Mouse (Mus musculus) liver, embryonic 16.5 days (tissue): ENCODE results near the gene Fuz. TPM values are rescaled to one million over a fixed set of nuclear protein-coding genes. Genes with fewer than 3 reads are reported as not detected.

Experiments
- ATAC-seq: fragments of 200-750 bp; cut with Nextera tagmentation; 2 replicates; pipeline ENCODE4 v1.8.0; 2017; ENCODE audit warnings: low read depth, mild to moderate bottlenecking, moderate number of reproducible peaks, moderate library complexity
- H3K27ac ChIP-seq: fragments of 300-500 bp; sonication (generic); 2 replicates; pipeline ENCODE4 v1.5.1; 2014; ENCODE audit warnings: mild to moderate bottlenecking, low read length
- H3K27me3 ChIP-seq: fragments of 300-500 bp; sonication (generic); 2 replicates; pipeline ENCODE4 v1.6.1; 2014; ENCODE audit warnings: low read depth, low read length, mixed read lengths; ENCODE audit not compliant: control insufficient read depth, insufficient read depth
- H3K36me3 ChIP-seq: fragments of 300-500 bp; sonication (generic); 2 replicates; pipeline ENCODE4 v1.6.1; 2014; ENCODE audit warnings: mild to moderate bottlenecking; ENCODE audit not compliant: control insufficient read depth, insufficient read depth
- H3K4me1 ChIP-seq: fragments of 300-500 bp; sonication (generic); 2 replicates; pipeline ENCODE4 v1.6.1; 2014; ENCODE audit warnings: low read depth, low read length, mixed read lengths; ENCODE audit not compliant: control insufficient read depth
- H3K4me2 ChIP-seq: fragments of 300-500 bp; sonication (generic); 2 replicates; pipeline ENCODE4 v1.6.1; 2014; ENCODE audit warnings: low read depth, low read length, mixed read lengths
- H3K4me3 ChIP-seq: fragments of 300-500 bp; sonication (generic); 2 replicates; pipeline ENCODE4 v1.5.1; 2014; ENCODE audit warnings: low read depth, mild to moderate bottlenecking, low read length
- H3K9ac ChIP-seq: fragments of 300-500 bp; sonication (generic); 2 replicates; pipeline ENCODE4 v1.6.1; 2014; ENCODE audit warnings: low read depth, low read length
- H3K9me3 ChIP-seq: fragments of 300-500 bp; sonication (generic); replicated peaks from 2 replicates; pipeline ENCODE4 v1.6.1; 2016; ENCODE audit warnings: low read length; ENCODE audit not compliant: control insufficient read depth
- WGBS: fragments of 180-500 bp; shearing (Covaris S2); extraction: QIAGEN DNeasy Blood & Tissue Kit; methylation state at CpG from one replicate; pipeline ENCODE4 v1.1.7; 2014; ENCODE audit not compliant: insufficient replicate concordance; 5-methylcytosine and 5-hydroxymethylcytosine counted together
- polyA plus RNA-seq: library from polyadenylated mRNA; unstranded; fragments of >200 nt; fragmentation: Nextera tagmentation; extraction: Ambion mirVana; gene quantifications from 2 replicates; pipeline ENCODE4 v1.2.1, GENCODE M21; 2015

The Fuz gene
- polyA plus RNA-seq, 1 experiment from 2014 or later: 5.9 TPM

GRCm38 (mm10) chr7:44857905-44858304, 38.0 kb upstream of the Fuz start:
- peaks cover 50% of the 10 kb centered on the region for H3K4me1 ChIP-seq
- H3K4me3 ChIP-seq: peak overlapping the region; percentile 97
- H3K36me3 ChIP-seq: peaks cover 4% of the 10 kb centered on the region
- H3K27me3 ChIP-seq: no peaks in the 10 kb centered on the region
- H3K4me2 ChIP-seq: peak overlapping the region; percentile 98
- H3K9me3 ChIP-seq: no peaks in the 10 kb centered on the region
- 22% methylated on average over 8 of the region's 8 CpGs for WGBS
- peak overlapping the region; percentile 99 for H3K27ac ChIP-seq
- no peak for ATAC-seq
- H3K9ac ChIP-seq: peak overlapping the region; percentile 95

- WGBS: 81% methylated on average over 11 of the region's 11 CpGs
- no peak overlapping the region for H3K9ac ChIP-seq
- H3K27me3 ChIP-seq: no peaks in the 10 kb centered on the region
- H3K9me3 ChIP-seq: no peaks in the 10 kb centered on the region
- ATAC-seq: no peak
- H3K4me2 ChIP-seq: no peak overlapping the region
- H3K4me1 ChIP-seq: peaks cover 38% of the 10 kb centered on the region
- no peak overlapping the region for H3K27ac ChIP-seq
- H3K4me3 ChIP-seq: no peak overlapping the region
- H3K36me3 ChIP-seq: peaks cover 21% of the 10 kb centered on the region
Observed at GRCm38 (mm10) chr7:44859896-44860295, 36.0 kb upstream of the Fuz start.

- Histone ChIP-seq H3K27me3 (no peaks in the 10 kb centered on the region), H3K9ac (no peak overlapping the region), H3K4me2 (no peak overlapping the region), H3K36me3 (peaks cover 21% of the 10 kb centered on the region), H3K4me1 (peaks cover 38% of the 10 kb centered on the region), H3K27ac (no peak overlapping the region), H3K4me3 (no peak overlapping the region), H3K9me3 (no peaks in the 10 kb centered on the region)
- ATAC-seq: 0 out of 2 replicates have a peak, but pooled peaks have one; percentile 6
- 59% methylated on average over 22 of the region's 22 CpGs for WGBS
Observed at GRCm38 (mm10) chr7:44860576-44861428, 35.1 kb upstream of the Fuz start.

GRCm38 (mm10) chr7:44861429-44861816, 34.5 kb upstream of the Fuz start:
- no peaks in the 10 kb centered on the region for H3K9me3 ChIP-seq
- no peak overlapping the region for H3K4me2 ChIP-seq
- H3K27me3 ChIP-seq: no peaks in the 10 kb centered on the region
- no peak overlapping the region for H3K4me3 ChIP-seq
- 86% methylated on average over 14 of the region's 14 CpGs for WGBS
- H3K9ac ChIP-seq: no peak overlapping the region
- peaks cover 21% of the 10 kb centered on the region for H3K36me3 ChIP-seq
- peaks cover 38% of the 10 kb centered on the region for H3K4me1 ChIP-seq
- H3K27ac ChIP-seq: no peak overlapping the region
- no peak for ATAC-seq

GRCm38 (mm10) chr7:44862434-44862833, 33.4 kb upstream of the Fuz start:
- H3K4me1 ChIP-seq: peaks cover 44% of the 10 kb centered on the region
- no peaks in the 10 kb centered on the region for H3K9me3 ChIP-seq
- ATAC-seq: no peak
- WGBS: 87% methylated on average over 8 of the region's 8 CpGs
- H3K27me3 ChIP-seq: no peaks in the 10 kb centered on the region
- H3K27ac ChIP-seq: no peak overlapping the region
- no peak overlapping the region for H3K4me3 ChIP-seq
- peaks cover 21% of the 10 kb centered on the region for H3K36me3 ChIP-seq
- no peak overlapping the region for H3K9ac ChIP-seq
- H3K4me2 ChIP-seq: no peak overlapping the region

GRCm38 (mm10) chr7:44863210-44863609, 32.7 kb upstream of the Fuz start:
- peaks cover 41% of the 10 kb centered on the region for H3K4me1 ChIP-seq
- no peaks in the 10 kb centered on the region for H3K27me3 ChIP-seq
- H3K27ac ChIP-seq: no peak overlapping the region
- 89% methylated on average over 14 of the region's 14 CpGs for WGBS
- no peak overlapping the region for H3K4me2 ChIP-seq
- no peak overlapping the region for H3K4me3 ChIP-seq
- no peaks in the 10 kb centered on the region for H3K9me3 ChIP-seq
- no peak for ATAC-seq
- H3K36me3 ChIP-seq: peaks cover 21% of the 10 kb centered on the region
- no peak overlapping the region for H3K9ac ChIP-seq

GRCm38 (mm10) chr7:44863982-44864494, 31.8 kb upstream of the Fuz start:
- ATAC-seq: no peak
- H3K9me3 ChIP-seq: no peaks in the 10 kb centered on the region
- no peaks in the 10 kb centered on the region for H3K27me3 ChIP-seq
- H3K27ac ChIP-seq: no peak overlapping the region
- no peak overlapping the region for H3K9ac ChIP-seq
- H3K4me2 ChIP-seq: no peak overlapping the region
- no peak overlapping the region for H3K4me3 ChIP-seq
- peaks cover 21% of the 10 kb centered on the region for H3K36me3 ChIP-seq
- 79% methylated on average over 11 of the region's 11 CpGs for WGBS
- peaks cover 44% of the 10 kb centered on the region for H3K4me1 ChIP-seq

- 74% methylated on average over 24 of the region's 24 CpGs for WGBS
- H3K4me3 ChIP-seq: no peak overlapping the region
- no peaks in the 10 kb centered on the region for H3K27me3 ChIP-seq
- ATAC-seq: no peak
- peaks cover 21% of the 10 kb centered on the region for H3K36me3 ChIP-seq
- no peak overlapping the region for H3K4me2 ChIP-seq
- H3K27ac ChIP-seq: no peak overlapping the region
- peaks cover 45% of the 10 kb centered on the region for H3K4me1 ChIP-seq
- H3K9ac ChIP-seq: no peak overlapping the region
- no peaks in the 10 kb centered on the region for H3K9me3 ChIP-seq
Observed at GRCm38 (mm10) chr7:44864595-44865542, 31.0 kb upstream of the Fuz start.
